Mouse (Mus musculus) kidney, postnatal 14 days (tissue): Measurements from ENCODE around the gene Scgb1b15.
"Not testable (repeated sequence)": the region's sequence is repeated elsewhere in the genome, so short reads cannot be mapped to it uniquely, and the experiment has no call there.

Experiments used
- DNase-seq: peaks from one replicate; pipeline ENCODE4 v3.0.0; 2022; ENCODE audit warnings: mixed read lengths

Gene Scgb1b15

DNA sequence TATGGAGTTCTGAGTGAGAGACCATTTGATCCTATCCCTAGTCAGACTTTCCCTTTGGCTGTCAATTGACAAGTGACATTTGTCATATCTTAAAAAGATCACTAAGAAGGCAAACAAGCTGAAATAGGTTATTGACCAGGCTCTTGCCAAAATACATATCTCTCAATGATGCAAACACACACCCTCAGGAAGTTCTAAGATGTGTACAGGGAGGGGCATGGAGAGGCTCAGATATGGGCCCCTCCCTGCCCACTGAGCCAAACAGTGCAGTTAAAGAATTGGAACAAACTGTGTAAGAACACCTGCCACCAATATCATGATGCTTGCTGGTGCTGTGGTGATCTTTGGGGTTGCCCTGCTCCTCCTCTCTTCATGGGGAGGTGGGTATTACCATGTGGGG is at the start of gene Scgb1b15:
Scgb1b15 (plus strand) TSS at position 301 of the 400 bp plus-strand sequence.
- not testable (repeated sequence) for DNase-seq

DNA sequence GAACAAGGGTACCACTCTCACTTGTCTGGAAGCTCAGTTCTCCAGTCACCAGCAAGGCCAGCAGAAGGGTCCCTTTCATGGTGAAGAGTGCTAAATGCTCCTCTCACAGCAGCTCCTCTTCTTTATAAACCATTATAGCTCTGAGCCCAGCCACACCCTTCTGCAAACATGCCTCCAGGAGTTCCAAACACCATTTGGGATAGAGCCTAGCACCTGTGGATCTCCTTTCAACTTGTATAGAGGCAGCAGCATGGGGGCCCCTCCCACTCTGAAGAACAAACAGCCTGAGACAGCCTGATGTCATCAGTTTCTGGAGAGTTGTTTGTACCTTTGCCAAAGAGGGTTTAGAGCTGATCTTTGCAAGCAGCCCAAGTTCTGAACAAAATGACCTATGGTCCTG is 6.8 kb upstream of the Scgb1b15 start, which contains the start of gene Scgb2b15:
Scgb2b15 (minus strand) TSS at position 101 of the 400 bp plus-strand sequence.
- not testable (repeated sequence) for DNase-seq
